Mouse (Mus musculus): Measurements from ENCODE around the gene Dr1. TPM values are rescaled to one million over a fixed set of nuclear protein-coding genes. Genes with fewer than 3 reads are reported as not detected.
"Not testable (repeated sequence)": the region's sequence is repeated elsewhere in the genome, so short reads cannot be mapped to it uniquely, and the experiment has no call there.

Dr1 gene
- polyA plus RNA-seq (2015; fragmentation: Nextera tagmentation; extraction: Ambion mirVana): 47.5 and 48.9 TPM in 2 replicates

DNA sequence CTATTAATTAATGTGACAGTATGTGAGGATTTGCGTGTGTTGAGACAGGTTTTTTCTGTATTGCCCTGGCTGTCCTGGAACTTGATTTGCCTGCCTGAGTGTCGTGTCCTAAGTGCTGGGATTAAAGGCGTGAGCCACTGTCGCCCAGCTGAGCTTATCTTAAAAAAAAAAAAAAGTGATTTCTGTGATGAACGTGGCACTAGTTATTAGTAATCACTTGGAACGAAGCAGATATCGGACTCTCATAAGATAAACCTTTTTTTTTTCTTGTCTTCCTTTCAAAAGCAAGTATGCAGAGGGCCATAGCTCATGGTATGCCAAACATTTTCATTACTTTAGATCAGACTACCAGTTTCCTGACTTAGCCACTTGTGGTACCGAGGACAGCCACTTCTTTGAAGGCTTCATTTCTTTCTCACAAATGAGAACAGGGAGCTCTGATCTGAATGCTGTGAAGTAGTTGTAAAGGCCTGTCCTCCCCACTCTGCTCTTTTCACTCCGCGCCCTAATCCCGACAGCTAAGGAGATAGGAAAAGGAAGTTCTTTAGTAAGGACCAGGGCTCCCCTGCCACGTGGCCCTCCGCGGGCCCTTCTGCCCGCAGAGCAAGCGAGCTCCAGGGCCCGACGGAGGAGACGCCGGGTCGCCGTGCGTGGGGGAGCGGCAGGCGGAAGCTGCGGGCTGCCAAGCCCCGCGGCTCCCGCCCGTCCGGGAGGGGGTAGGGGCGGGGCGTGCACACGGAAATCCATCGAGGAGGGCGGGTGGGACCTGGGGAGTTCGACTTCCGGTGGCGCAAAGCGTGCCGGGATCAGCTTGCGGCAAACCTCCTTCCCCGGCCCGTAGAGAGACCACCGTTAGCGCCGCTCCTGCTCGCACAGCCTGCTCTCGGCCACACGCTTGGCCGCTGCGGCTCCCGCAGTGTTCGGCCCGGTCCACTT lies at the start of gene Dr1:
TSS of gene Dr1 (plus strand) at position 771 of the 936 bp plus-strand sequence.
- 4% methylated on average over 53 of the region's 55 CpGs for WGBS
- H3K4me3 ChIP-seq: peak within 1 kb of the TSS; percentile 95
- peak; percentile 98 for ATAC-seq (ENCODE audit: low FRiP score, low read depth)
- H3K36me3 ChIP-seq: peaks cover 10% of the 10 kb centered on the region
- peak within 1 kb of the TSS; percentile 97 for H3K9ac ChIP-seq
- H3K27ac ChIP-seq: peak within 1 kb of the TSS; percentile 93
- H3K27me3 ChIP-seq: no peaks in the 10 kb centered on the region
- peak within 1 kb of the TSS; percentile 94 for H3K4me2 ChIP-seq (replicated peaks)
- H3K4me1 ChIP-seq: peaks cover 27% of the 10 kb centered on the region
- H3K9me3 ChIP-seq: no peaks in the 10 kb centered on the region

DNA sequence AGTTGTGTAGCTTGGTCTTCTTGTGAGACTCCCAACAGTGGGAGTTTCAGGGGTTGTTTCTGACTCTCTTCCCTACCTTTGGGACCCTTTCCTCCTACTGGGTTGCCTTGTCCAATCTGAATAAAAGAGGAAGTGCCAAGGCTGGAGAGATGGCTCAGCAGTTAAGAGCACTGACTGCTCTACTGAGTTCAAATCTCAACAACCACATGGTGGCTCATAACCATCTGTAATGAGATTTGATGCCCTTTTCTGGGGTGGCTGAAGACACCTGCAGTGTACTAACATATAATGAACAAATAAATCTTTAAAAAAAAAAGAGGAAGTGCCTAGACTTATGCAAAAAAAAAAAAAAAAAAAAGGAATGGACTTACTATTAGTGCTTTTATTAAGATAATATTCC lies 44.6 kb upstream of the Dr1 start:
- Histone ChIP-seq H3K9ac (no peak overlapping the region), H3K27ac (no peak overlapping the region), H3K9me3 (no peaks in the 10 kb centered on the region), H3K4me3 (no peak overlapping the region), H3K4me2 (replicated peaks) (no peak overlapping the region), H3K27me3 (no peaks in the 10 kb centered on the region), H3K4me1 (no peaks in the 10 kb centered on the region), H3K36me3 (no peaks in the 10 kb centered on the region)
- ATAC-seq (ENCODE audit: low FRiP score, low read depth): no peak

DNA sequence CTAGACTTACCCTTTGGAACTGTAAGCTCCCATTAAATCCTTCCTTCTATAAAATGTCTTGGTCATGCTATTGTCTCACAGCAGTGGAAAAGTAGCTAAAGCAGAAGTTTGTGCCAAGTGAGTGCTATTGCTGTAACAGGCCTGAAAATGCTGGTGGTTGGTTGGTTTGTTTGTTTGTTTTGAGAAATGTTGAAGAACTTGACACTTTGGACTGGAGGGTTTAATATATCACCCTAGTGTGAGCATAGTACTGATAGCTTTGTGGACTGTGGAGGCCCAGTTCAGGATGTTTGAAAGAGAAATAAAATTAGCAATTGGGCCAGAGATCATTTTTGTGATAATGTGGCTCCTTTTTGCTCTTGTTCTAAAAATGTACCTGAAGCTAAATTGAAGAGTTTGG lies 42.5 kb upstream of the Dr1 start:
- Histone ChIP-seq H3K27ac (no peak overlapping the region), H3K4me1 (no peaks in the 10 kb centered on the region), H3K4me3 (no peak overlapping the region), H3K4me2 (replicated peaks) (no peak overlapping the region), H3K27me3 (no peaks in the 10 kb centered on the region), H3K9ac (no peak overlapping the region), H3K36me3 (no peaks in the 10 kb centered on the region), H3K9me3 (no peaks in the 10 kb centered on the region)
- ATAC-seq (ENCODE audit: low FRiP score, low read depth): no peak

DNA sequence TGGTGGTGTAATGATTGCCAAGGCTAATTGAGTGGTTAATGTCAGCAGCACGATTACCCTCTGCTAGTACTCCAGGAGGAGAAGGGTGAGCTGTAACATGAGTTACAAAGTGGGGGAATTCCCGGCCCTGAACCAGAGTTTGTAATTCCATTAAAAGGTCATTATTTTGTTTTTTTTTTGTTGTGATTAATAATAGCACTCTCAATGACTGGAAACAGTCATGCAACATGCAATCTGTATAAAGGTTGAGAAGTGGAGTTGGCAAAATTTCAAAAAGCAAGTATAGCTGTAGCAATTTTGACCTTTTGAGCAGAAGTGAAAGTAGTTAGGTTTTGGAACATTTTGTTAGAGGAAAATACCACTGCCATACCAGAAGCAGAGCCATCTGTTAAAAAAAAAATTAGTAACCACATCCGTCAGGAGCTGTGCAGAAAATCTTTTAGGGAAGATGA lies 22.4 kb upstream of the Dr1 start:
- H3K4me1 ChIP-seq: no peaks in the 10 kb centered on the region
- WGBS: 60% methylated on average over 3 of the region's 3 CpGs
- H3K4me2 ChIP-seq (replicated peaks): no peak overlapping the region

DNA sequence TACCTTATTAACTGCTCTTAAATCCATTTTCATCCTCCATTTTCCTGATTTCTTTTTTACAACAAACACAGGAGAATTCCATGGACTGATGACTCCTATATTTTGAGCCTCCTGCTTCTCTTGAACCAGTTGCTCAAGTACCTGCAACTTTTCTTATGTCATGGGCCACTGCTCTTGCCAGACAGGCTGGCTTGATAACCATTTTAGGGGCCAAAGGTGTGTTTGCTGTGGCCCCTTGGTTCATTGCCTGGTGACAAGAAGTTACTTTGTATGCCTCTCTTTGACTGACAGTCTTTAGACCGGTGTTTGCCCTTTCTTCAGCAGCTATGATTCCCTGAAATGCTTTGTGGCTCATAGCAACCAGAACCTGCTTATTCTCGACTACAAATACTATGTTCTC lies 18.7 kb upstream of the Dr1 start:
- Histone ChIP-seq H3K27ac (no peak overlapping the region), H3K9ac (no peak overlapping the region), H3K4me2 (replicated peaks) (no peak overlapping the region), H3K9me3 (no peaks in the 10 kb centered on the region), H3K36me3 (no peaks in the 10 kb centered on the region), H3K4me1 (no peaks in the 10 kb centered on the region), H3K4me3 (no peak overlapping the region), H3K27me3 (no peaks in the 10 kb centered on the region)
- ATAC-seq (ENCODE audit: low FRiP score, low read depth): no peak
- WGBS: 81% methylated on average over 2 of the region's 2 CpGs

More for the DNA sequence above, 22.4 kb upstream of the Dr1 start:
- Histone ChIP-seq H3K27me3 (no peaks in the 10 kb centered on the region), H3K27ac (no peak overlapping the region), H3K9ac (no peak overlapping the region), H3K4me3 (no peak overlapping the region), H3K36me3 (no peaks in the 10 kb centered on the region), H3K9me3 (no peaks in the 10 kb centered on the region)
- no peak for ATAC-seq (ENCODE audit: low FRiP score, low read depth)

DNA sequence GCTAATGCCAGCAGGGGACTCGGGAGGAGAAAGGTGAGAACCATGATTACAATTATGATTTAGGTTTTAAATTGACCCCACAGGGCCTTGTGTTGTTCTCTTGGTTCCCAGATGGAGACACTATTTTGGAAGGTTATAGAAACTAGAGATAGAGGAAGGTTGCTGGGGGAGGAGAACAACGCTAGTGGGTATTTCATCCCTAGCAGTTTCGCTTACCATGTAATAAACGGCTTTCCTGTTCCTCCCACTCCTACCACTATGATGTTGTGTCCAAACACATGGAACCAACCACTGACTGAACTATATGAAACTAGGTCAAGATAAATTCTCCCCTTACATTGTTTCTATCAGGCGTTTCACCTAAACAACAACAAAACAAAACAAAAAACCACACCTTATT lies 13.4 kb upstream of the Dr1 start:
- Histone ChIP-seq H3K9me3 (no peaks in the 10 kb centered on the region), H3K36me3 (no peaks in the 10 kb centered on the region), H3K27me3 (no peaks in the 10 kb centered on the region), H3K9ac (no peak overlapping the region), H3K4me3 (no peak overlapping the region), H3K4me1 (no peaks in the 10 kb centered on the region), H3K27ac (no peak overlapping the region), H3K4me2 (replicated peaks) (no peak overlapping the region)
- ATAC-seq (ENCODE audit: low FRiP score, low read depth): no peak
- 77% methylated on average over 5 of the region's 5 CpGs for WGBS

DNA sequence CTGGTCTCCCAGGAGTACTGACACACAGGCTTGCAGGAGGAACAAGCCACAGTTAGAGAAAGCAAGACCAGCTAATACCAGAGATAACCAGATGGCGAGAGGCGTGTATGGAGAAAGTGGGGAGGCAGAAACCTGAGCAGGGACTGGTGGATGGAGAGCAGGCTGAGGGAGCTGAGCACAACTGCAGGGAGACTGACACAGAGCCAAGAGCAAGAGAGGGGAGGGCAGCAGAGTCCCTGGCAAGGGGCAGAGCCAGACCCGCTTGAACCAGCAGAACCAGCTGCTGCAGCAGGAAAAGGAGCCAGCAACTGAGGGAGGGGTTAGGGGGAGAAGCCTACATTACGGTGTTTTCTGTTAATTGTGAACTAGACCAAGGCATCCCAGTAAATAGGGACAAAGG lies 6.0 kb upstream of the Dr1 start:
- Histone ChIP-seq H3K4me1 (peaks cover 6% of the 10 kb centered on the region; the same call in 1 of the 2 replicates), H3K4me3 (no peak overlapping the region), H3K27ac (no peak overlapping the region), H3K9me3 (no peaks in the 10 kb centered on the region), H3K4me2 (replicated peaks) (no peak overlapping the region; the same call in 1 of the 2 replicates), H3K36me3 (no peaks in the 10 kb centered on the region), H3K9ac (peak overlapping the region; percentile 9), H3K27me3 (no peaks in the 10 kb centered on the region)
- 29% methylated on average over 4 of the region's 4 CpGs for WGBS
- peak; percentile 75 for ATAC-seq (ENCODE audit: low FRiP score, low read depth)

DNA sequence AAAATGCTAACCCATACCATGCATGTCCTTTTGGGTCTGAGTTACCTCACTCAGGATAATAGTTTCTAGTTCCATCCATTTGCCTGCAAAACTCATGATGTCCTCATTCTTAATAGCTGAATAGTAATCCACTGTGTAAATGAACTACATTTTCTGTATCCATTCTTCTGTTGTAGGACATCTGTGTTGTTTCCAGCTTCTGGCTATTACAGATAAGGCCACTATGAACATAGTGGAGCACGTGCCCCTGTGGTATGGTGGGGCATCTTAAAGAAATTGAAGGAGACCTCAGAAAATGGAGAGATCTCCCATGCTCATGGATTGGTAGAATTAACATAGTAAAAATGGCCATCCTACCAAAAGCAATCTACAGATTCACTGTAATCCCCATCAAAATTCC lies 4.9 kb upstream of the Dr1 start:
- H3K36me3 ChIP-seq; H3K4me3 ChIP-seq; H3K27ac ChIP-seq; H3K4me2 ChIP-seq (replicated peaks); H3K9ac ChIP-seq; H3K27me3 ChIP-seq; H3K9me3 ChIP-seq; ATAC-seq (ENCODE audit: low FRiP score, low read depth): not testable (repeated sequence)
- H3K4me1 ChIP-seq: peaks cover 11% of the 10 kb centered on the region
- WGBS: 78% methylated on average over 1 of the region's 1 CpGs

DNA sequence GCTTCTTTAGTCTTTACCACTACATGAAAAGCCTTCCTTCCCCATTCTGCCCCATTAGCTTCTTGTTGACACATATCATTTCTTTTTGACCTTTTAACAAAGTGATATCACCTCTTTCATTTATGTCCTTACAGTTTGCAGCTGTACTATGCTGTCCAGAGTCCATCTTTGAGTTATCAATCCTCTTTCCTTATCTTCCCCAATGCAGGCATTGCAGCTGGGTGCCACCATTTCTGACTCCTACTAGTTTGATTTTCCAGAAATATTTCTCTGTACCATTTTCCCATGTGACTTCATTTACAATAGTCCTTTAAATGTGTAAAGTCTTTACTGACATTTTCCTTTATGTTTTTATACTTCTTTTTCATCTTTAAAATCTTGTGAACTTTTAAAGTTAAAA lies 1.7 kb upstream of the Dr1 start:
- Histone ChIP-seq H3K9me3 (no peaks in the 10 kb centered on the region), H3K4me3 (no peak overlapping the region), H3K27ac (no peak overlapping the region), H3K4me2 (replicated peaks) (no peak overlapping the region), H3K27me3 (no peaks in the 10 kb centered on the region), H3K4me1 (peaks cover 27% of the 10 kb centered on the region), H3K9ac (no peak overlapping the region), H3K36me3 (no peaks in the 10 kb centered on the region)
- ATAC-seq (ENCODE audit: low FRiP score, low read depth): no peak

DNA sequence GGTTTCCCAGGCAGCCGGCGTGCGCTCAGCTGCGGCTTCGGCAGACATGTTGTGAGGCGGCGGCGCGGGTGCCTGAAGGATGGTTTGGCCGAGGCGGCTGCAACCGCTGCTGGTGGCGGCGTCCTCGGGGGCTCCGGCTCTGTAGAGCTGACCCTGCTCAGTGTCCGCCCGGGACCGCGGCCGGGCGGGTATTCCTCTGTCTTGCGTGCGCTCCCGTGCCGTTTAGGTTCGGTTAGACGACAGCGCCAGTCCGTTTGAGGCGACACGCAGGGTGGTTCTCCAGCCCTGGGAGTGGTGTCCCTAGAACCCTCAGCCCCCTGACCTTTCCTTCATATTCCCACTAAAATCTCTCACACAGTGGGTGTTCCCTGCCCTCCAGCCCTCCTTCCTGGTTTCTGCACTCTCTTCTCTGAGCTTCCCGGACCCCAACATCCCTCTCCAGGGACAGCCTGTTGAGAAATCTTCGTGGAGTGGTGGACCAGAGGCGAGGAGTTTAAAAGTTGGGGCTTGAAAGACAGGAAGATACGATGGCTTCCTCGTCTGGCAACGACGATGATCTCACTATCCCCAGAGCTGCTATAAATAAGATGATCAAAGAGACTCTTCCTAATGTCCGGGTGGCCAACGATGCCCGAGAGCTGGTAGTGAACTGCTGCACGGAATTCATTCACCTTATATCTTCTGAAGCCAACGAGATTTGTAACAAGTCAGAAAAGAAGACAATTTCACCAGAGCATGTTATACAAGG lies 540 bp downstream of the Dr1 start:
- peak overlapping the region; percentile 94 for H3K4me2 ChIP-seq (replicated peaks)
- H3K9me3 ChIP-seq: no peaks in the 10 kb centered on the region
- H3K4me1 ChIP-seq: peaks cover 27% of the 10 kb centered on the region
- H3K36me3 ChIP-seq: peaks cover 13% of the 10 kb centered on the region
- WGBS: under 1% methylated on average over 44 of the region's 44 CpGs
- ATAC-seq (ENCODE audit: low FRiP score, low read depth): no peak
- peak overlapping the region; percentile 95 for H3K4me3 ChIP-seq
- no peaks in the 10 kb centered on the region for H3K27me3 ChIP-seq
- peak overlapping the region; percentile 93 for H3K27ac ChIP-seq
- H3K9ac ChIP-seq: peak overlapping the region; percentile 97

DNA sequence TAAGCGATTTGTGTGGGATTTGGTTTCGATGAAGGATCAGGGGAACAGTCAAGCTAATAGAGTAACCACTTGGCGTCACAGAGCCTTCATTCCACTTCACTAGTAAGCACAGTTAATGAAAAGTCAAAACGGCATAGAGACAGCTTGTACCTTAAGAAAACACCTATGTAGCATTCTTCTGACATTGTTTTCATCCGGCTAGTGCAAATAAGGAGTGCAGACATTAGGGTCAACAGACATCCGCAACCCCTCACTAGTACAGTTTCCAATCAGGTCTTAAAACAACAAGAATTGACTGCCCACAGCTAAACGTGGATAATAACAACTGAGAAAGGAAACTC lies 1.1 kb downstream of the Dr1 start:
- no peak overlapping the region for H3K27ac ChIP-seq
- H3K36me3 ChIP-seq: peaks cover 13% of the 10 kb centered on the region
- H3K4me1 ChIP-seq: peaks cover 27% of the 10 kb centered on the region
- no peaks in the 10 kb centered on the region for H3K9me3 ChIP-seq
- peak overlapping the region; percentile 97 for H3K9ac ChIP-seq
- no peak for ATAC-seq (ENCODE audit: low FRiP score, low read depth)
- peak overlapping the region; percentile 94 for H3K4me2 ChIP-seq (replicated peaks)
- no peaks in the 10 kb centered on the region for H3K27me3 ChIP-seq
- 10% methylated on average over 7 of the region's 7 CpGs for WGBS
- H3K4me3 ChIP-seq: peak overlapping the region; percentile 95

DNA sequence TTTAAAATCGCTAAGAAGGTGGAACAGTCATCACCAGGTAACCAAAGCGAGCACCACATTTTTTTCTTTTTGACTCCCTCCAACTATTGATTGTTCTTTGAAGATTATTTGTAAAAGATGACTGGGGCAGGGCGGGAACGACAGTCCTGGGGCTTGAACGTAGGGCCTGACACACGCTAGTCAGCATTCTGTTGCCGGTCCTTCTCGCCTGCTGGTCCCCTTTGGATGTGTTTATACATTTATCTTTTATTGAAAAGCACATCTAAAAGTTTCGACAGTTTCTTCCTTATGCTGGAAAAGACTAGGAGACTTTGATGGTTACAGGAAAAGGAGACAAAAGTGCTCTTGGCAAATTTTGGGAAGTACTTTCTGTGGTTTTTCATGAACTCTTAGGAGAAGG lies 1.7 kb downstream of the Dr1 start:
- no peak for ATAC-seq (ENCODE audit: low FRiP score, low read depth)
- Histone ChIP-seq H3K27ac (no peak overlapping the region), H3K4me1 (peaks cover 27% of the 10 kb centered on the region), H3K9me3 (no peaks in the 10 kb centered on the region), H3K4me2 (replicated peaks) (peak overlapping the region; percentile 94), H3K36me3 (peaks cover 13% of the 10 kb centered on the region), H3K4me3 (peak overlapping the region; percentile 95), H3K27me3 (no peaks in the 10 kb centered on the region), H3K9ac (peak overlapping the region; percentile 97)
- WGBS: 46% methylated on average over 9 of the region's 9 CpGs

All from limb, embryonic 13.5 days (tissue).